Mouse (Mus musculus) CH12.LX (cell line): Measurements from ENCODE around the gene Lancl2. TPM values are rescaled to one million over a fixed set of nuclear protein-coding genes. Genes with fewer than 3 reads are reported as not detected.

ENCODE experiments used
- DNase-seq: peaks from one replicate; pipeline ENCODE4 v3.0.0-alpha.2; 2013; ENCODE audit errors: extremely low read depth
- H3K27ac ChIP-seq: 2 replicates; pipeline ENCODE4 v1.5.1; 2012; ENCODE audit warnings: low read depth, mild to moderate bottlenecking, control low read depth, moderate library complexity; ENCODE audit not compliant: insufficient read depth
- H3K27me3 ChIP-seq: replicated peaks from 2 replicates; pipeline ENCODE3; 2012; ENCODE audit warnings: inconsistent platforms
- H3K36me3 ChIP-seq, 2 experiments: replicated peaks in 1 of 2; 2 replicates each; pipeline versions ENCODE3 to v1.6.1; 2012; ENCODE audit warnings: inconsistent platforms in 1 of 2, low read length in 1 of 2, mild to moderate bottlenecking in 1 of 2, mixed read lengths in 1 of 2, moderate library complexity in 1 of 2; ENCODE audit not compliant: control insufficient read depth in 1 of 2, insufficient read depth in 1 of 2
- H3K4me1 ChIP-seq, 2 experiments: 2 replicates each; pipeline ENCODE4 v1.6.1; 2012; ENCODE audit warnings: inconsistent platforms in 1 of 2, moderate library complexity in 1 of 2; ENCODE audit not compliant: insufficient read depth in 2 of 2, control insufficient read depth in 1 of 2
- H3K4me2 ChIP-seq: 2 replicates; pipeline ENCODE4 v1.6.1; 2012; ENCODE audit warnings: low read depth, mild to moderate bottlenecking, control low read depth; ENCODE audit not compliant: poor library complexity, insufficient read depth, severe bottlenecking
- H3K4me3 ChIP-seq, 3 experiments: fragments of 150-350 bp in 1 of 3; sonication (generic) in 1 of 3; replicated peaks in 1 of 3; 2 replicates each; pipeline versions ENCODE3 to v1.5.1; 2011 to 2012; ENCODE audit warnings: low read depth in 2 of 3, low read length in 2 of 3, mild to moderate bottlenecking in 2 of 3, moderate library complexity in 2 of 3, control low read depth in 1 of 3, improper control_type of control experiment in 1 of 3, inconsistent platforms in 1 of 3, mixed read lengths in 1 of 3; ENCODE audit not compliant: poor library complexity in 1 of 3
- H3K79me2 ChIP-seq: replicated peaks from 2 replicates; pipeline ENCODE4 v1.6.1; 2012; ENCODE audit warnings: mild to moderate bottlenecking, moderate library complexity; ENCODE audit not compliant: control insufficient read depth, poor library complexity, insufficient read depth, severe bottlenecking; ENCODE audit errors: extremely low read depth
- H3K9ac ChIP-seq: 2 replicates; pipeline ENCODE4 v1.6.1; 2012; ENCODE audit warnings: low read depth, mild to moderate bottlenecking, control low read depth, moderate library complexity; ENCODE audit not compliant: insufficient read depth
- H3K9me3 ChIP-seq: replicated peaks from 2 replicates; pipeline ENCODE3; 2012; ENCODE audit warnings: low read length, inconsistent platforms, mixed read lengths
- BHLHE40 ChIP-seq: IDR thresholded peaks from 2 replicates; pipeline ENCODE4 v1.6.1; 2011; ENCODE audit warnings: mild to moderate bottlenecking, low read depth, low read length, improper control_type of control experiment
- CHD2 ChIP-seq: IDR thresholded peaks from 2 replicates; pipeline ENCODE4 v1.6.1; 2011; ENCODE audit warnings: low read length, improper control_type of control experiment
- E2F4 ChIP-seq: IDR thresholded peaks from 2 replicates; pipeline ENCODE4 v1.6.1; 2011; ENCODE audit warnings: low read depth, low read length, improper control_type of control experiment; ENCODE audit not compliant: insufficient replicate concordance
- EP300 ChIP-seq: IDR thresholded peaks from 2 replicates; pipeline ENCODE4 v1.6.1; 2011; ENCODE audit warnings: low read length, improper control_type of control experiment
- ETS1 ChIP-seq: conservative IDR thresholded peaks from 2 replicates; pipeline ENCODE4 v1.6.1; 2012; ENCODE audit warnings: low read depth, mild to moderate bottlenecking, inconsistent platforms, low read length, improper control_type of control experiment, moderate library complexity
- HCFC1 ChIP-seq: IDR thresholded peaks from 2 replicates; pipeline ENCODE4 v1.6.1; 2012; ENCODE audit warnings: low read depth, mild to moderate bottlenecking, inconsistent platforms, low read length, improper control_type of control experiment
- JUN ChIP-seq: IDR thresholded peaks from 2 replicates; pipeline ENCODE4 v1.6.1; 2011; ENCODE audit warnings: low read depth, mild to moderate bottlenecking, low read length, improper control_type of control experiment, moderate library complexity; ENCODE audit not compliant: insufficient read depth
- JUND ChIP-seq: conservative IDR thresholded peaks from 2 replicates; pipeline ENCODE4 v1.6.1; 2011; ENCODE audit warnings: low read depth, low read length, improper control_type of control experiment
- MAFK ChIP-seq: IDR thresholded peaks from 2 replicates; pipeline ENCODE4 v1.6.1; 2011; ENCODE audit warnings: low read length, improper control_type of control experiment; ENCODE audit not compliant: insufficient replicate concordance
- MAZ ChIP-seq: IDR thresholded peaks from 2 replicates; pipeline ENCODE4 v1.6.1; 2012; ENCODE audit warnings: low read depth, mild to moderate bottlenecking, inconsistent platforms, low read length, improper control_type of control experiment, moderate library complexity
- POLR2A ChIP-seq: IDR thresholded peaks from 2 replicates; pipeline ENCODE4 v1.6.1; 2011; ENCODE audit warnings: low read depth, mild to moderate bottlenecking, improper control_type of control experiment, low read length
- TBP ChIP-seq: conservative IDR thresholded peaks from 2 replicates; pipeline ENCODE4 v1.6.1; 2011; ENCODE audit warnings: low read depth, low read length, improper control_type of control experiment
- USF1 ChIP-seq: IDR thresholded peaks from 2 replicates; pipeline ENCODE4 v1.6.1; 2014; ENCODE audit warnings: low read depth, mild to moderate bottlenecking, inconsistent platforms, low read length, improper control_type of control experiment
- USF2 ChIP-seq: conservative IDR thresholded peaks from 2 replicates; pipeline ENCODE4 v1.6.1; 2011; ENCODE audit warnings: low read depth, low read length, improper control_type of control experiment
- ZMIZ1 ChIP-seq: IDR thresholded peaks from 2 replicates; pipeline ENCODE4 v1.6.1; 2012; ENCODE audit warnings: low read depth, mild to moderate bottlenecking, inconsistent platforms, low read length, improper control_type of control experiment
- dilution Hi-C: fragments of 300-500 bp; cut with MboI; formaldehyde crosslinking; loops from 2 replicates; pipeline ENCODE4 v1.14.3; 2020; ENCODE audit warnings: low sequenced_read_pairs; ENCODE audit not compliant: extremely low pct_unique_long_range_greater_than_20kb, extremely low pct_ligation_motif_present
- in situ Hi-C: fragments of 300-500 bp; cut with MboI; formaldehyde crosslinking; loops from 3 replicates; pipeline ENCODE4 v1.14.3; 2019; ENCODE audit warnings: low sequenced_read_pairs, low pct_ligation_motif_present, low pct_unique_long_range_greater_than_20kb, mixed read lengths
- polyA plus RNA-seq: library from polyadenylated mRNA; unstranded; fragments of >175 nt; gene quantifications from 2 replicates; pipeline ENCODE4 v1.2.1, GENCODE M21; 2012; ENCODE audit warnings: low read depth; ENCODE audit not compliant: insufficient read length
- total RNA-seq, 2 experiments: library from RNA; depleted of rRNA; stranded (reverse); fragments of 300-350 nt in 1 of 2; fragments of >200 nt in 1 of 2; gene quantifications; 2 replicates each; pipeline ENCODE4 v1.2.3; 2012 to 2014

Lancl2 gene
- total and polyA plus RNA-seq, 3 experiments, result 13.8 to 25.0 (median 17.7) TPM

- H3K27me3 ChIP-seq, result no peaks in the 10 kb centered on the region
- DNase-seq, result no peak
- no peak overlapping the region for H3K9ac ChIP-seq
- H3K9me3 ChIP-seq, result no peaks in the 10 kb centered on the region
- dilution Hi-C loops, result no loop called here
- no peaks in the 10 kb centered on the region for H3K36me3 ChIP-seq
- in situ Hi-C loops, result no loop called here
- no peaks in the 10 kb centered on the region for H3K79me2 ChIP-seq
- H3K4me2 ChIP-seq, result no peak overlapping the region
- no peak for TF ChIP-seq POLR2A
- no peak for TF ChIP-seq E2F4
- TF ChIP-seq USF1, result no peak
- no peak for TF ChIP-seq MAFK
- TF ChIP-seq HCFC1, result no peak
- TF ChIP-seq MAZ, result no peak
- no peak for TF ChIP-seq JUN
- TF ChIP-seq TBP, result no peak
- no peak overlapping the region for H3K4me3 ChIP-seq
- H3K4me1 ChIP-seq, result peaks cover 0 to 6% of the 10 kb centered on the region in 2 experiments; a peak in 1 of 4 replicates
- no peak overlapping the region for H3K27ac ChIP-seq
These were observed 66.7 kb downstream of the Lancl2 start for GRCm38 (mm10) chr6:57768948-57769525.

GRCm38 (mm10) chr6:57770467-57771190, 68.3 kb downstream of the Lancl2 start:
- no peaks in the 10 kb centered on the region for H3K27me3 ChIP-seq
- H3K9ac ChIP-seq, result no peak overlapping the region
- dilution Hi-C loops, result no loop called here
- H3K4me3 ChIP-seq, result no peak overlapping the region
- TF ChIP-seq ETS1, result no peak
- TF ChIP-seq MAFK, result no peak
- TF ChIP-seq E2F4, result no peak
- TF ChIP-seq CHD2, result no peak
- TF ChIP-seq HCFC1, result no peak
- no peak for TF ChIP-seq JUND
- no peak for TF ChIP-seq POLR2A
- no peak for TF ChIP-seq USF2
- no peak for TF ChIP-seq EP300
- TF ChIP-seq BHLHE40, result no peak
- TF ChIP-seq ZMIZ1, result no peak
- peaks cover 0 to under 1% of the 10 kb centered on the region in 2 experiments; a peak in 1 of 4 replicates for H3K4me1 ChIP-seq
- DNase-seq, result no peak
- no peaks in the 10 kb centered on the region for H3K79me2 ChIP-seq
- H3K9me3 ChIP-seq, result no peaks in the 10 kb centered on the region
- in situ Hi-C loops, result no loop called here
- no peaks in the 10 kb centered on the region for H3K36me3 ChIP-seq
- H3K27ac ChIP-seq, result no peak overlapping the region
- no peak overlapping the region for H3K4me2 ChIP-seq
